Mouse (Mus musculus): ENCODE data around the gene Kcnip4. TPM values are rescaled to one million over a fixed set of nuclear protein-coding genes. Genes with fewer than 3 reads are reported as not detected.

Gene Kcnip4
- total RNA-seq, 2 experiments from 2014 or later, result 61.0 to 62.2 TPM

DNA sequence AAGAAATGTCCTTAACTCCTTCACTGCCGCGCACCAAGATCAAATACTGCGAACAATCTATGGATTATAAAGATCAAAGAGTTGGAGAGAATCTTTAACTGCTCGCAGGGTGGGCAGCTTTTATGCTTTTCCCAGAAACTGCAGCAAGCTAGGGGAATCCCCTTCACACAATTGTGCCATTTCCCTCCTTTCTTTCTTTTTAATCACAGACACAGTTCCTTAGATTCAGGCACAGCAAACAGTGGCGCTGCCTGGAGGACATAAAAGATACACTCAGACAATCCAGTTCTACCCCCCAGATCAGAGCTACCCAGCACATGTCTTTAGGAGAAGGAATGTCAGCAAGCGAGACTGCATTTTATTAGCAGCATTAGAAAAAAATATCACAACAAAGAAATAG is 239.9 kb downstream of the Kcnip4 start:
- intact Hi-C loops (cut with DNase I), result no loop called here
- no peak for DNase-seq (ENCODE audit: low spot score in 2 of 2)

DNA sequence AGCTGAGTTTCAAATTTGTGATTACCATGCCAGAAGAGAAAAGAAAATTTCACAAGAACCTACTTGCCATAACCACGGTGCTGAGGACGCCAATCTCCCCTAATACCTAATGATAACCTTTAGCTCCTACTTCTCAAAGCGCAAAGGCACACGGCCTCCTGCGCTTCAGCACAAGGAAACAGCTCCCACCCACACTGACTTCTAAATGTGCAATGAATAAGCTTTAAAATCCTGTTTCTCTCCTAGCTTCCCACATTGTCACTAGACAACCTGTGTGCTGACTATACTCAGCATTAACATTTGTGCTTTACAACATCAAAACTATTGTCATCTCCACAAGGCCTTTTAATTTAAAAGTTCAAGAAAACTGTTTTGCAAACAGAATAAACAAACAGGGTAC is 241.3 kb downstream of the Kcnip4 start:
- peak in 1 of 2 experiments; percentile 24 for DNase-seq (ENCODE audit: low spot score in 2 of 2)
- intact Hi-C loops (cut with DNase I), result no loop called here

DNA sequence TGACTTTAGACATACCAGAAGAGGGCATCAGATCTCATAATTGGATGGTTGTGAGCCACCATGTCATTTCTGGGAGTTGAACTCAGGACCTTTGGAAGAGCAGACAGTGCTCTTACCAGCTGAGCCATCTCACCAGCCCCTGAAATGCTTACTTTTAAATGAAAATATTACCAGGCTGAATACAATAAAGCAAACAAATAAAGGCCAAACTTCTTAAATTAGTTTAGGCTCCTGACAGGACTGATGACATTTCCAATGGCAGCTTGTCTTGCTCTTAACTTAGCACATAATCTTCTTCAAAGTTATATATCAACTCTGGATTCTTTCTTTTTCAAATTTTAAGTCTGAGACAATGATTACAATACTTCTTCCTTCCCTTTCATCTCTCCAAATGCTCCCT is 252.8 kb downstream of the Kcnip4 start:
- DNase-seq (ENCODE audit: low spot score in 2 of 2), result no peak
- intact Hi-C loops (cut with DNase I), result no loop called here

DNA sequence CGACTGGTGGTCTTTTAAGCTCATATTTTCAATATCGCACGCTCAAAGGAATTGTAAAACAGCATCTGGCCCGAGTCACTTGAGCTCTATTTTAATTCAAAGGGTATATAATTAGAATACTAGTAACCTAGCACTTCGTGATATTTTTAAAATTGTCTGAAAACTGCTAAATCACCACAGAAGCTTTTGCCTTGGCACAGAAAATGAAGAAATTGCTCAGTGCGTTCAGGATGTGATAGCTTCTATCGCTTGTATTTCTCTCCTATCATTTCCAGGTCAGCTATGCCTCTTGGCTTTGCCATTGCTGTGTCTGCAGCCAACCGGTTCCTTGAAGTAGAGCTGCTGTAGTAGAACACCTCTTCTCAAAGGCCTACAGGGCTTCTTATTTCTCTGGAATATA is 255.9 kb downstream of the Kcnip4 start:
- DNase-seq (ENCODE audit: low spot score in 2 of 2), result peak in 1 of 2 experiments; percentile 64
- intact Hi-C loops (cut with DNase I), result no loop called here

DNA sequence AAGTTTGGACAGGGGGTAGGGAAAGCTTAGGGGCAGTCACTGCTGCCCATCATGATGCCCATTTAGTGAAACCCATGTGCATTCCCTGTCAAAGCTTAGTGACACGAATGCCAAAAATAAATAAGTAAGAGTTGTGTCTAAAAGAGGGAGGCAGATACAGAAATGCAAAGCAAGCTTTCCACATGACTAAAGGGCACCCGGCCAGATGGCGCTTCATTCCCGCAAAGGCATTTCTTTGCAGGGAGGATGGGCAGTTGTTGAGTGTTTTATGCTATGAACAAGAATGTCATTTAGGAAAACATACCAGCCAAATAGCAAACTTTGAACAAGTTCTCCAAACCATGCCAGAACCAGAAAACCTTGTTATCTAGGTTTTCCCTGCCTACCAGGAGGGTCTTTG is 265.4 kb downstream of the Kcnip4 start:
- intact Hi-C loops (cut with DNase I), result no loop called here
- no peak for DNase-seq (ENCODE audit: low spot score in 2 of 2)

DNA sequence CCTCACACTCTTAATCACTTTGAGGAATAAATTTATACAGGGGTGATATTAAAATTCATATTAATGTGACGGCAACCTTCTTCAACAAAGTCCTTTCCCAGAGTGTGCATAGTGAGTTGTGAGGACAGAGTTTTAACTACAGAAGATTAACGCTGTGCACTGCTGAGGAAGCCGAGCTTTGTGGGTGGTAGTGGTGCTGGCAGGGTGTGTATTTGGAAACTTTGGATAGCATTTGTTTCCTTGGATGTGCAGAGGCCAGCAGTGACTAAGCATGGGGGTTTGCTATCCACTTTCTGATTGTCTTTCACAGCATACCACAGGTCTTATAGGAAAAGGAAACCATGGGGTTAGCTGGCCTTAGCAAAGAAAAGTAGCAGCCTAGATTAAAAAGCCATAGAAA is 267.9 kb downstream of the Kcnip4 start:
- intact Hi-C loops (cut with DNase I), result no loop called here
- peak in 1 of 2 experiments; percentile 38 for DNase-seq (ENCODE audit: low spot score in 2 of 2)

DNA sequence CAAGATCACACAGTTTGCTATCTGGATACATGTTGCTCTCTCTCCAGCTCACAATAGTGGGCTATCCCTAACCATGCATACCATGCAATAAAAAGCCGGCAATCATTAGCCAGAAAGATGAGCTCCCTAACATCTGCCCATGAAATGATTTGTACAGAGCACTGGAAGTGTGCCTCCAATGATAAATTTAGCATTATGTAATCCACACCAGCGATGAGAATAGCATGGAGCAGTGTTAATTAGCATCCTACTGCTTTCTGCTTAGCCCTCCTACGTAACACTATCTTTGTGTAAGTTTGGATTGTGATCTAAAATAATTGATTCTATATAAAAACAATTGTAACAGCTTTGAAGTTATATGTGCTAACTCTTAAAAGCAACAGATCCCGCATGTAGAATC is 268.7 kb downstream of the Kcnip4 start:
- intact Hi-C loops (cut with DNase I), result no loop called here
- peak; percentile 16 to 35 for DNase-seq (ENCODE audit: low spot score in 2 of 2)

DNA sequence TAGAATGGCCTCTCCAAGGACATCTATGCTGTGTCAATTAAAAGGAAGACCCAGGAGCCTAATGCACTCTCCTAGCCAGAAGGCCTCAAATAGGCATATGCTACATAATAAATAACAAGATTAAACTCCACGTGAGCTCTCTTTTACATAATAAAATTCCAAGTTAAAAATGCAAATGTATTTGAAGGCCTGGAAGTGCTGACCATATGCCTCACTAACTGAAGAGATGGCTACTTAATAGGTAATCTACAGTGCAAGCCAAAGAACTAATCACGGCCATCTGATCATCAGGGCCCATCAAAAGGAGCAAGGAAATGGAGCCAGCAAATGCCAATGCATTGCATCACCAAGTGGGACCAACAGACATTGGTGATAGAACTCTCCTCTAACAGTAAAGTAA is 277.6 kb downstream of the Kcnip4 start:
- no peak for DNase-seq (ENCODE audit: low spot score in 2 of 2)
- intact Hi-C loops (cut with DNase I), result no loop called here

DNA sequence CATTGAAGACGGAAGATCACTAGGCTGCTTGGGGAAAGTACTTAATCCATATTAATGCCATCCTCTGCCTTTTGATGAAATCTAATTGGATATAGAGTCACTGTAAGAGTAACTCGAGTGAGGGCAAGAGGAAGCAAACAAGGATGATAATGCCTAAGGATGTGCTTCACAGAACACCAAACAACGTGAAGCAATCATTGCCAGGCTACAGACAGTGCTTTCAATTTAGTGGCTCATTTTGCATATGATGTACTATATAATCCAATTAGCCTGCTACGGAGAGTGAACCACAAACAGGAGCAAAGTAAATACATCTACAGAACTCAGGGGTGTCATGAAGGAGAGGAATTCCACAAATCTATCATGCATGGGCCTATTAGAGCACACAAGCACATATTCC is 280.3 kb downstream of the Kcnip4 start:
- no peak for DNase-seq (ENCODE audit: low spot score in 2 of 2)
- intact Hi-C loops (cut with DNase I), result no loop called here

DNA sequence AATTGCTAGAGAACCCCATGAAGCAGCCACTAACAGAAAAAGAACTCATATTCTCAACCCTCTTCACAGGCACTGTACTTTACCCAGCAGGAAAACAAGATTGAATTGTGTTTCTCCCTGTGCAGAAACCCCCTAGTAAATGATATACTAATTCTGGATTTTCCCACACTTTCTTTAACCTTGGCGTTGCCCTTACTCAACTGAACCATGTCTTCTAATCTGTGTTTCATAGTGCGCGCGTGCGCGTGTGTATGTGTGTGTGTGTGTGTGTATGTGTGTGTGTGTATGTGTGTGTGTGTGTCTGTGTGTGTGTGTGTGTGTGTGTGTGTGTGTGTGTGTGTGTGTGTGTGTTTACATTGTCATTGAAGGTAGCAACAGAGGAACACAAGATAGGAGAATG is 283.0 kb downstream of the Kcnip4 start:
- intact Hi-C loops (cut with DNase I), result no loop called here
- DNase-seq (ENCODE audit: low spot score in 2 of 2), result no peak

DNA sequence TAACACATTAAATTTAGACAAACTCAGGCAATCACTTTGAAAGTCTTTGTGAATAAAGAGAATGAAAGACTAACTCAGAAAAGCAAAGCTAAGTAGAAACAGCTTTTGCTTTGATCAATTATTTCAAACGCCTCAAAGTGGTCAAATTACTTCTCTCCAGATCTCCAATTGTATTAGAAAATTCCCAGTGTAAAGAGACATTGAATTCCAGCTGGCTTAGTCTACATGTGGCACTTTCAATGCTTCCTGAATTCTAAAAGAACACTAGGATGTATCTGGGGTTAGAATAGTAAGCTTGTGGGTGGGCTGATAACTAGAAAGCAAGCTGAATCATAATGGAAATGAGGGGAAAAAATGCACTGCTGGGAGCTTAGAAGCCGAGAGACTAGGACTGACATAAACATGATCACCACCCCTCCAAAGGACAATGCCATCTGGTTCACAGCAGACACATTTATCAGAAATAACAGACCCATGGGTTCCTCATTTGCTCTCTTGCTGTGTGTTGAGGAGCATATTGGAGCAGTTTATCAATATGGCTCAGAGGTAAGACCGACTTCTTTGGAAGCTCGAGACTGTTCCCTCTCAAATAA is 323.4 kb downstream of the Kcnip4 start:
- peak in 1 of 2 experiments; percentile 67 for DNase-seq (ENCODE audit: low spot score in 2 of 2)
- intact Hi-C loops (cut with DNase I), result no loop called here

DNA sequence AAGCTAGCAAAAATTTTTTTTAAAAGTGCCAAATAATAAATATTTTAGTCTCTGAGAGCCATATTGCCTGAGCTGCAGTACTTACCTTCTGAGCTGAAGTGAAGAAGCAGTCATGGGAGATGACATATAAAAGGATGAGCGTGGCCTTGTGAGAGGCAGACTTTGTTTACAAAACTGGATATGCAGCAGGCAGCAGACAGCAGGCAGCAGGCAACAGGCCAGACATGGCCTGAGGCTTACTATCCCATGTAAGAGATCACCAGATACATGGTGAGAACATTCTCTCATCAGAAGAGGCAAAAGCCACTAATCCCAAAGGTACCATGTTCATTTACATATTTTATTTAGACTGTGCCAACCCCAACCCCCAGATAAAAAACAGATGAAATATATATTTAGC is 336.5 kb downstream of the Kcnip4 start:
- DNase-seq (ENCODE audit: low spot score in 2 of 2), result no peak
- intact Hi-C loops (cut with DNase I), result no loop called here

DNA sequence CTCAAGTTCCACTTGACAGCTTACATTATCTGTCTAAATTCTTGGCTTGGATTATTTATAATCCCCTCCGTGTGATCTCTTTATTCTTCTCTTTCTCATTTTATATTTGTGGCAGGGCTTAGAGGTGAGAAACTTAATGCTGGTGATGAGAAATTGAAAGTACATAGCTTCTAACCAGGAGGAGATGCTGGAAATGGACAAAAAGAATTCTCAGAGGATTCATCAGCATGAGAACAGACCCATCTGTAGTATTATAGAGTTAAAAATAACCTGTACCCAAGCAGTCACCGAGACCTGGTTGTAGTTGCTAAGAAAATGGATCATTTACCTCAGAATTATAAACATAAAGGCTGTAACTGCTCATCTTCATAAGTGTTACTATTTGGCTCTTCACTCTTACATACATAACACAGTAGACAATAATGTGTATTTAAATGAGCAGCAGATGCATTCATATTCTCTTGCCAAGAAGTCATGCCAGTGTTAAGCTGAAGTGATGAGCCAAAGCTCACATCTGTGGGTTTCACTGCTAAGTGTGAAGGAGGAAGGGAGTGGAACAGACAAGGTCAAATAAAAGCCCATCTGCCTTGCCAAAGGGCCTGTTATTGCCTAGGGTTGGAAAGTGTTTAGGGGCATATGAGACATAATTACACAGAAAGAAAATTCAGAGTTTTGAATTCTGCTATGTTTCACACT is 374.4 kb downstream of the Kcnip4 start:
- DNase-seq (ENCODE audit: low spot score in 2 of 2), result no peak
- intact Hi-C loops (cut with DNase I), result no loop called here

DNA sequence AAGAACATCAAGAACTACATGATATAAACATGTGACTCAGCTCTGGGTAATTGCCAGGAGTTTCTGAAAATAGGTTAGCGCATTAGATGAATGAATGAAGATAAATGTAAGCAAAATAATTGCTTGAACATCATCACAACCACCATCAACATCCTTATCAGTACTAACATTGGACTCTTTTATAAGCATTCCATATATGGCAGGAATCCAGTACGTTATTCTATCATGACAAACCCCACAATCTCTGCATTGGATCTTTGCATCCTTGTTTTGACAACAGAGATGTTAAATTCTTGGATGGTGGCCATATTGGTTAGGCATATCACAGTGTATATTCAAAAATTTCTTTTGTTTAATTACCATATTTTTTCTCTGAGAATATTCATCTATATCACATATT is 375.0 kb downstream of the Kcnip4 start:
- intact Hi-C loops (cut with DNase I), result no loop called here

DNA sequence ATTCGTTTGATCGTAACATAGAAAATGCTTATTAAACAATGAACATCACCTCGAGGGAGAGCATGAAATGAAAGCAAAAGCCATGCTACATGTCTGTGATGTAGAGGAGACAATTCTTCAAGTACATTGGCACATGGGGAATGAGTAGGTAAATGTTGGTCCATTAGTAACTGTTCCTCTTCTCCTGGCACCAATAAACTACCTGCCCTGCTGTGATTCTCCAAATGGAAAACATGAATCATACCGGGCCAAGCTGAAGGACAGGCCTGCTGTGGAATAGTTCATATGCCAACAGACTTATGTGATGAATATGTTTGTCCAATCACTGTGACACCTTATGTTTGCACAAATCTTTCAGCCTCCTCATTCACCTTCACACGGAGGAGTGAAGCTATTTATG is 429.3 kb downstream of the Kcnip4 start:
- DNase-seq (ENCODE audit: low spot score in 2 of 2), result no peak
- intact Hi-C loops (cut with DNase I), result loop anchor here (10.0 kb wide), 1 partner anchor 869 kb away; no protein-coding TSS in a partner anchor

More for the DNA sequence above, 375.0 kb downstream of the Kcnip4 start:
- no peak for DNase-seq (ENCODE audit: low spot score in 2 of 2)

DNA sequence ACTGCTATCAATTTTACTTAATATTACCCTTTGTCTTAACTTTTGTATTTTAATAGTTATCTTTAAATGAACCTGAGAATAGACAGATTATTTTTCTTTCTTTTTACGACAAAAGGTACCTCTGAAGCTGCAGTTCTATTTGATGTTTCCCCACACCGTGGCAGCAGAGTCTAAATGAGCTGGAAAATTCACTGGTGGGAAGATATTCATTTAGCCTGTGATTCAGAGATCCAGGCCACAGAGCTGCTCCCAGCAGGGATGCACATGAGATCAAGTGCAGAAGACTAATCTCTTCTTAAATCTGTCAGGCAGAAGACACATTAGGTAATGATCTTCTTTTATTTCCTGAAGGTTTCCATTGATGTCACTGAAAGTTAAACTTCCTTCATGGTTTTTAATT is 429.8 kb downstream of the Kcnip4 start:
- DNase-seq (ENCODE audit: low spot score in 2 of 2), result peak in 1 of 2 experiments; percentile 50
- intact Hi-C loops (cut with DNase I), result loop anchor here (10.0 kb wide), 1 partner anchor 870 kb away; no protein-coding TSS in a partner anchor

DNA sequence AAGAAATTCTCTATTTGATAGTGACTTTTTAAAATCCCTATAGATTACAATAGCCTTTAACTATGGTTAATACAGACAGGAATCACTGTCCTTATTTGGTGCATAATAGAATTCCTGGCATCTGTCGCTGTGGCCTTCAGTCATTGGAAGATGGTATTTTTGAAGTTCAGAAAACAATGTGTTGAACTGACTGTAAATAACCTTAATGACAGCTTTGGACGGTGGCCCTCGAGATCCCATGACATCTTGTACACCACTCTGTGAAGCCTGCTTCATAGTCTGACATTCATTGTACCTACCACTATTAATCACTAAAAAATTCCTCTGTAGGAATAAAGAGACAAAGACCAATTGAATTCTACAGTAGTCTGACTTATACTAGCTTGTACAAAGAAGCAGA is 430.4 kb downstream of the Kcnip4 start:
- intact Hi-C loops (cut with DNase I), result loop anchor here (10.0 kb wide), 1 partner anchor 870 kb away; no protein-coding TSS in a partner anchor
- DNase-seq (ENCODE audit: low spot score in 2 of 2), result no peak

DNA sequence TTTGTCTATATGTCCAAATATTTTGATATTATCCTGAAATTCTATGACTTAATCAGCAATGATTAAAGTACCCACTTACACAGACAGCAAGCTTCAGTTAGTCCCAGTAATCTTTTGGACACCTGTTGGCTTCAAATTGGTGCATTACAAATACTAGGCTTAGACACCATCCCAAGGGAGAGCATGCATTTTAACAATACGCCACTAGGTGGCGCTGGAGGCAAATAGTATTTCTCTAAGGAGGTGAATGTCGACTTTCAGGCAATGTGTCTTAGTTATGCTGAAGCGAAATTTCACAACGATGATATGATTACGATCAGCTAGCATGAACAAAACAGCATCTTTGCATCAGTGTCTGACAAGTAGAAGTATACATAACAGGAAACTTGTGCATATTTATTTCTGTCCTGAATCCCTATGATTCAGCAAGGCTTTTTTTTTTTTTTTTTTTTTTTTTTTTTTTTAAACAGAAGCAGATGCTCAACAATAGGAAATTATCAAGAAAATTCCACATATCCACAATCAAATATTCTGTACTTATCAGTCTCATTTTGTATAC is 434.5 kb downstream of the Kcnip4 start:
- peak; percentile 88 to 95 for DNase-seq (ENCODE audit: low spot score in 2 of 2)
- intact Hi-C loops (cut with DNase I), result loop anchor here (1.0 to 10.0 kb wide), 2 partner anchors 260 to 875 kb away; no protein-coding TSS in a partner anchor

DNA sequence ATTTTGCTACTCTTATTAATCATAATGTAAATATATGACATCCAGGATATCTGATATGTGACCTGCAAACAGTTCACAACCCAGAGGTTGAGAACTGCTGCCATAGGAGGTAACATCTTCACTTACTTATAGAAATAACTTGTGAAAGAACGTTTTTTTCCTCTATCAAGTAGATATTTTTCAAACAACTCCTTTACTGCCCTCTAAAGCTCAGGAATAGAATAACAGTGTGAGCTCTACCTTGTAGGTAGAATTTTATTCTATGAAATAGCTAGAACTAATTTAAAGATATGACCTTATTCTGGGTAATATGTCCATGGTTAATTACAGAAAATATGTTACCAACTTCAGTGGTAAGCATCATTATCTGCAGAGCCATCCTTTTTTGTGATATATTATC is 459.1 kb downstream of the Kcnip4 start:
- no peak for DNase-seq (ENCODE audit: low spot score in 2 of 2)
- intact Hi-C loops (cut with DNase I), result no loop called here

DNA sequence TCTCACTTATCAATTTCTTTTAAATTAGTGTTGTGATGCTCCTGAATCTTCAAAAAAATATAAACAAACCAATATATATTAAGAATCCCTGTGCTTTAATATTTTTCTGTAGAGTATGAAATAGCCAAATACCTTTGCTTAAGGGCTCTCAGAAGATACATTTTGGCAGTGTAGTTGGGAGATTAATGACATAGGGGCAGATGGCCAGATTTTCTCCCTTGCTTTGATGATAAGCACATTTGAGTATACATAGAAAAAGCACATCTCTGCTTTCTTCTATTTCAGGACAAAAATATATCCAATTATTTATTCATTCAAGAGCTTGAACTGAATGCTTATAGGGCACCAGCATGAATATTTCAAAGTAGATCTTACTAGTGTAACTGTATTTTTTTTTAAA is 465.8 kb downstream of the Kcnip4 start:
- intact Hi-C loops (cut with DNase I), result no loop called here

More for the DNA sequence above, 465.8 kb downstream of the Kcnip4 start:
- DNase-seq (ENCODE audit: low spot score in 2 of 2), result no peak
